Mouse (Mus musculus): ENCODE measurements around the gene Ncf1.

GRCm38 (mm10) chr5:134217900-134218299, 11.5 kb downstream of the Ncf1 start:
- TF ChIP-seq CTCF (conservative IDR thresholded peaks at IDR 0.05; ENCODE audit: low read length) (no peak), NANOG (IDR thresholded peaks at IDR 0.05; ENCODE audit: borderline replicate concordance, low read length) (no peak), POU5F1 (IDR thresholded peaks at IDR 0.05; ENCODE audit: borderline replicate concordance, low read length) (no peak)
